Mouse (Mus musculus) spleen, adult 2 months (tissue): Measurements from ENCODE around the gene Slc9a9. TPM values are rescaled to one million over a fixed set of nuclear protein-coding genes. Genes with fewer than 3 reads are reported as not detected.

Experiments used
- DNase-seq, 2 experiments: peaks; one replicate each; pipeline versions ENCODE4 v3.0.0 to v3.0.0-alpha.2; 2012 to 2021; ENCODE audit warnings: low spot score in 2 of 2, low read depth in 1 of 2
- H3K27ac ChIP-seq: fragments of 200-500 bp; 2 replicates; pipeline ENCODE4 v1.5.1; 2012; ENCODE audit warnings: low read length, inconsistent platforms; ENCODE audit not compliant: insufficient read depth
- H3K27me3 ChIP-seq: fragments of 200-500 bp; 2 replicates; pipeline ENCODE4 v1.6.1; 2012; ENCODE audit warnings: mild to moderate bottlenecking, moderate library complexity, low read length, inconsistent platforms; ENCODE audit not compliant: control insufficient read depth, insufficient read depth
- H3K36me3 ChIP-seq: fragments of 200-500 bp; 2 replicates; pipeline ENCODE4 v1.6.1; 2012; ENCODE audit warnings: mild to moderate bottlenecking, low read length, inconsistent platforms; ENCODE audit not compliant: control insufficient read depth, insufficient read depth
- H3K4me1 ChIP-seq: fragments of 200-500 bp; 2 replicates; pipeline ENCODE4 v1.6.1; 2011; ENCODE audit warnings: inconsistent platforms; ENCODE audit not compliant: control insufficient read depth, insufficient read depth, insufficient read length
- H3K4me3 ChIP-seq: fragments of 200-500 bp; 2 replicates; pipeline ENCODE4 v1.5.1; 2011; ENCODE audit warnings: mild to moderate bottlenecking, inconsistent platforms; ENCODE audit not compliant: insufficient read depth, insufficient read length; ENCODE audit errors: extremely low read depth
- CTCF ChIP-seq: fragments of 200-500 bp; IDR thresholded peaks from 2 replicates; pipeline ENCODE4 v1.5.1; 2011; ENCODE audit warnings: mild to moderate bottlenecking, inconsistent platforms; ENCODE audit not compliant: insufficient read depth, insufficient read length, insufficient replicate concordance; ENCODE audit errors: extremely low read depth
- POLR2A ChIP-seq: fragments of 200-500 bp; IDR thresholded peaks from 2 replicates; pipeline ENCODE4 v1.6.1; 2011; ENCODE audit warnings: low read depth, low read length, inconsistent platforms
- WGBS: fragments of 180-500 bp; shearing (Covaris S2); methylation state at CpG from one replicate; pipeline ENCODE4 v1.1.7; 2018; 5-methylcytosine and 5-hydroxymethylcytosine counted together
- polyA plus RNA-seq: library from polyadenylated mRNA; depleted of rRNA; stranded (reverse); fragments of >200 nt; gene quantifications from 2 replicates; pipeline ENCODE4 v1.2.3, GENCODE M21; 2012

Gene Slc9a9
- polyA plus RNA-seq, 1 experiment, result 8.3 TPM

GRCm38 (mm10) chr9:95180569-95180968, 510.9 kb downstream of the Slc9a9 start:
- H3K27me3 ChIP-seq, result no peaks in the 10 kb centered on the region
- H3K36me3 ChIP-seq, result no peaks in the 10 kb centered on the region
- H3K27ac ChIP-seq, result no peak overlapping the region
- DNase-seq, result no peak
- H3K4me3 ChIP-seq, result no peak overlapping the region
- WGBS, result 82% methylated on average over 4 of the region's 4 CpGs
- no peaks in the 10 kb centered on the region for H3K4me1 ChIP-seq
- TF ChIP-seq POLR2A, result no peak
- no peak for TF ChIP-seq CTCF

DNA sequence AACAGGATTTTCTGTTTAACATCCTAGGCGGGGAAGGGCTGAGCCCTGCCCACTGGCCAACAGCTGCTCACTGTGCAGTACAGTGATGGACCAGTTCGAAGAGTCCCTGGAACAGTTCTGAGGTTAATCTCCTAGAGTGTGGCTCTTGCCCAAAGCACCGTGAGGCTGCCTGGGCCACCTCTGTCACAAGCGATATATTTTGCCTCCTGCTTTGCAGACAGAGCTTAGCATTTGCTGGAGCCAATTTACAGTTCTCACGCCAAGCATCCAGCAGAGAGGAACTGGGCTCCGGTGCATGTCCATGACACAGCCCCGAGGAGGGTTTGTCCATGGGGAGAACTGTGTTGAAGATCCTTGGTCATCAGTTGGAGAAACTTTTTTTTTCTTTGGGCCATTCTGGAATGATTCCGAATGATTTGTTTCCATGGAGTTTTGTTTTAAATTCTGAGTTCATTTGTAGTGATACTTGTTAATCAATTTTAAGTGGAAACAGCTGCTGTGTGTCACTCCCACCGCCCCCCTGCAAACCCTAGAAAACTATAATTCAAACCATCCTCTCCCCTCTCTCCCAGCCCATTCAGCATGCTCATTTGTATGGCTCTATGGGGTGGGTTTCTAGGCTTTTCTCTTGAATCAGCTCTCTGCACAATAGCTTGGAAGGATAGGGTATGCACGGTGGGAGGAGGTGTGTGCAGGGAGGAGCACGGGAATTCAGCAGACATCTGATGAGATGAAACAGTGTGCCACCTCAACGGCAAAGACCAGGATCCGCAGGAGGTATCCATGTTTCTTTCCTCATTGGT, 511.7 kb downstream of the Slc9a9 start:
- H3K4me1 ChIP-seq, result no peaks in the 10 kb centered on the region
- DNase-seq, result no peak
- WGBS, result 92% methylated on average over 13 of the region's 13 CpGs
- no peaks in the 10 kb centered on the region for H3K27me3 ChIP-seq
- H3K36me3 ChIP-seq, result no peaks in the 10 kb centered on the region
- no peak overlapping the region for H3K27ac ChIP-seq
- TF ChIP-seq CTCF (no peak), POLR2A (no peak)
- H3K4me3 ChIP-seq, result no peak overlapping the region

DNA sequence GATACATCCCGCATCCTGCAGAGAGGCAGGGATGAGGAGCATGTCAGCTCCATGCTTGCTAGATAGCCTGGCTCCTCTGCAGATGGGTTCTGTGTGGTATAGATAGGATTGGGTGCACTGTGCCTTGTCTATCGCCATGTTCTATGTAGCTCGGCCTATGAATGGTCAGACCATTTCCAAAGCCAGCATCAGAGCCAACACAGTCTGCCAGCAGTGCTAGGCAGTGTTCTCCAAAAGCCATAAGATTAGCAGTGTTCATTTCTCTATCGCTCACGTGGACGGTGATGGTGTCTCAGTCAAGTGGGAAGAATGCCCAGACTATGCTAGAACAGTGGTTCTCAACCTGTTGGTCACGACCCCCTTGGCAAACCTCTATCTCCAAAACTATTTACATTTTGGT, 512.6 kb downstream of the Slc9a9 start:
- Histone ChIP-seq H3K27me3 (no peaks in the 10 kb centered on the region), H3K27ac (no peak overlapping the region), H3K4me1 (no peaks in the 10 kb centered on the region), H3K4me3 (no peak overlapping the region), H3K36me3 (no peaks in the 10 kb centered on the region)
- WGBS, result 91% methylated on average over 7 of the region's 7 CpGs
- TF ChIP-seq CTCF (no peak), POLR2A (no peak)
- DNase-seq, result no peak

- H3K4me1 ChIP-seq, result no peaks in the 10 kb centered on the region
- whole genome bisulfite sequencing, result 83% methylated on average over 5 of the region's 5 CpGs
- no peaks in the 10 kb centered on the region for H3K27me3 ChIP-seq
- TF ChIP-seq CTCF (no peak), POLR2A (no peak)
- no peak overlapping the region for H3K27ac ChIP-seq
- no peaks in the 10 kb centered on the region for H3K36me3 ChIP-seq
- H3K4me3 ChIP-seq, result no peak overlapping the region
- no peak for DNase-seq
These were observed 514.7 kb downstream of the Slc9a9 start for GRCm38 (mm10) chr9:95184453-95184852.

GRCm38 (mm10) chr9:95185840-95186239, 516.1 kb downstream of the Slc9a9 start:
- H3K4me3 ChIP-seq, result no peak overlapping the region
- no peak for DNase-seq
- no peaks in the 10 kb centered on the region for H3K27me3 ChIP-seq
- WGBS, result 83% methylated on average over 3 of the region's 3 CpGs
- no peaks in the 10 kb centered on the region for H3K4me1 ChIP-seq
- H3K36me3 ChIP-seq, result no peaks in the 10 kb centered on the region
- H3K27ac ChIP-seq, result no peak overlapping the region
- TF ChIP-seq CTCF (no peak), POLR2A (no peak)

DNA sequence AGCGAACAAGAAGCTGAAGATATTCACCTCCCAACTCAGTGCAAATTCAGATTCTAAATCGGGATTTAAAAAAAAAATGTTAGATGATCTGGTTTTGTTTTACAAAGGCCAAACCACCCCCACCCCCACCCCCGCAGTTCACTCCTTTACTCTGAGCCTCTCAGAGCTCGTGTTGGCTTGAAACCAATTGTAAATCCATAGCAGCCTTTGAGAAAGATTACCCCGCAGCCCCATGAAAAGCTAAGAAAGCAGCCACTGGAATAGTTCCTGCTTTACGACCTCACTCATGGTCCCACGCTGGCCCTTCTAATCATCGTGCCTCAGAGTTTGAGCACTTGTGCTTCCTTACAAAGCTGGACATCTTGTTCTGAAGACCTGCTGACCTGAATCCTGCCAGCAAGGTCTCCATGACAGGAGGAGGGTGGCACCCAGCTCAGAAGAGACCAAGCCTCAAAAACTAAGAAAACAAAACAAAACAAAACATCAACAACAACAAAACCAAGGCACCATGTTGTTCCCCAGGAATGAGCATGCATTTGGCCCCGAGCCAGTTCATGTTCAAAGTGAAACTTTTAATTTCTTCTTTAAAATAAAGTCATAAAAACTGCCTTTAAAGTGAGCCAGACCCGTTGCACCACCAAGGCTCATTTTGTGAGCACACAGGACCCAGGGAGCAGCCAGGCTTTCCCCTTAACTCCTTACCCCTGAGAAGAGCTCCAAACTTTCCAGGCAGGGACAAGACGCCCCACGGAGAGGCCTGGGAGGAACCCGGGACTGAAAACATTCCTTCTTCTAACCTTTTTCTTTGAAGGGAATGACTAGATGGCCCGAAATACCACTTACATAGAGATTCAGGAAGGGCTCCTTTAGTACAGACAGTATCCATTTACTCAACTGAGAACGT, 516.9 kb downstream of the Slc9a9 start:
- H3K4me1 ChIP-seq, result no peaks in the 10 kb centered on the region
- no peak for DNase-seq
- no peaks in the 10 kb centered on the region for H3K36me3 ChIP-seq

More for the DNA sequence above, 516.9 kb downstream of the Slc9a9 start:
- H3K4me3 ChIP-seq, result no peak overlapping the region
- WGBS, result 84% methylated on average over 15 of the region's 15 CpGs
- H3K27me3 ChIP-seq, result no peaks in the 10 kb centered on the region
- no peak overlapping the region for H3K27ac ChIP-seq
- no peak for TF ChIP-seq CTCF
- no peak for TF ChIP-seq POLR2A
